Mouse (Mus musculus): ENCODE data around the gene Olfr902. TPM values are rescaled to one million over a fixed set of nuclear protein-coding genes. Genes with fewer than 3 reads are reported as not detected.
"Not testable (repeated sequence)": the region's sequence is repeated elsewhere in the genome, so short reads cannot be mapped to it uniquely, and the experiment has no call there.

Gene Olfr902
- polyA plus RNA-seq (2012; ENCODE audit: insufficient read depth, insufficient read length, missing spikeins) = not detected in 2 replicates

DNA sequence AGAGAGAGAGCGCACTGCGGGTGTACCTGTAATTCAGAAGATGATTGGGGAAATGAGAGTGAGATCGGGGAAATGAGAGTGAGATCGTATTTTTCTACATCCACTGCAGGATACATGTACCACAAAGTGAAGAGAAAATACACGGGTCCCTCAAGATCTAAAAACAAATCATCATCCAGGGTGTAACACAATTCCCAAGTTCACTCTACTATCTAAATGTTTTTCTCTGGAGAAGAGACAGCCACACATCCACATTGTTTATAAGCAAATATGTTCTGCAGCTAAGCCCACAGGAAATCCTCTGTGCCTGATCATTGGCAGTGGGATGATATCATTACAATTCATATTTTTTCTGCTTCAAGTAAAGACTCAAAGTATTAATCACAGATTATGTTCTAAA, at the start of gene Olfr902:
Gene Olfr902 (plus strand): TSS at position 301 of the 400 bp plus-strand sequence.
- Histone ChIP-seq H3K4me1 (ENCODE audit: control insufficient read depth, insufficient read depth, insufficient read length, low read length) (no peaks in the 10 kb centered on the region), H3K27ac (replicated peaks; ENCODE audit: low read depth, low read length) (no peak within 1 kb of the TSS), H3K4me3 (ENCODE audit: insufficient read depth, low read depth, low read length) (no peak within 1 kb of the TSS)

DNA sequence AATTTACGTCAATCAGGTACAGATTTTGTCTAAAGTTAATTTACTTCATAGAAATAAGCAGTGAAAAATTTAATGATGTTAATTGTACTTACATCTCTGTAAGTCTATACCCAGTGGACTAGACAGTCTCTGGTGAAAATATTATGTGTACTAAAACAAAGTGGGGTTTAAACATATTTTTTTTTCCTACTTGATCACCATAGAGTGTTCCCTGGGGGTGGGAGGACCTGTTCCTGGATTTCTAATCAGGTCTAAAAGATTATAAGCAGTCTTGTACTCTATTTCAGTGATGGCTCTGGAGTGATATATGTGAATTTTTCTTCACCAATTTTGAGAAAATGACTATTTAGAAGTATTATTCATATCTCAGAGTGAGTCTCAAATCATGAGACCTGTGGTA, 46.1 kb upstream of the Olfr902 start, which contains the start of gene Olfr147:
Gene Olfr147 (plus strand): TSS at position 301 of the 400 bp plus-strand sequence.
- H3K27ac ChIP-seq (replicated peaks; ENCODE audit: low read depth, low read length) = no peak within 1 kb of the TSS
- H3K4me1 ChIP-seq (ENCODE audit: control insufficient read depth, insufficient read depth, insufficient read length, low read length) = no peaks in the 10 kb centered on the region
- no peak within 1 kb of the TSS for H3K4me3 ChIP-seq (ENCODE audit: insufficient read depth, low read depth, low read length)

DNA sequence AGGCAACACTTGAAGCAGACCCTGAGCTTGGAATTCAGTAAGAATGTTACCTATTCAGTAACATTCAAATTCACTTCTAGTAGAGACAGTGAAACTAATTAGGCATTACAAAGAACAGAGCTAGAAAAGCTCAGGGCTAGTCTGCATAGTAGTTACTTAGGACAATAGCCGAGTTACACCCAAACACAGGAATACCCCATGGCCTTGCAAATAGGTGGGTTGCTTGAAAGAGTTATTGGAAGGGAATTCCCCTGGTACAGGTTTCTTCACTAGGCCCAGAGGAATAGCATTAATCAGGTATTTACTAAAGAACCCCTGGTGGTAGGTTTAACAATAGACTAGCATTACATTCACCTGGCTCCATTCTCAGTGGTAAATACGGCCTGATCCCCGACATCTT, 40.0 kb upstream of the Olfr902 start:
- not testable (repeated sequence) for H3K4me1 ChIP-seq (ENCODE audit: control insufficient read depth, insufficient read depth, insufficient read length, low read length); H3K27ac ChIP-seq (replicated peaks; ENCODE audit: low read depth, low read length); H3K4me3 ChIP-seq (ENCODE audit: insufficient read depth, low read depth, low read length)

DNA sequence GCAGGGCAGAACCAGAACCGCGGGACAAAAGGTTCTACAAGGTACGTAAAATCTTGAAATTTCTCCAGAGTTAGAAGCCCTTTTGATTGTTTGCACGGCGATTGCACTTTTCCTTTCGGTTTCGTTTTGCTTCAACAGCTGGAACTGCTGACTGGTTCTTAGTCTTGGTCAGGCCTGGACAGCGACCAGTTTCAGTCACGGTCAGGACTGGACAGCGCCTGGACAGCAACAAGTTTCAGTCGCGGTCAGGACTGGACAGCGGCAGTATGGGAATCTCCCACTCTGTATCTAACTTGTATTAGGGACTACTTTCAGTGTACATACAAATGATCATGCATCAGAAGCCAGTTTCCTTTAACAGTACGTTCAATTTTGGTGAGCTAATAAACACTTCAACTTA, 34.0 kb upstream of the Olfr902 start:
- not testable (repeated sequence) for H3K27ac ChIP-seq (replicated peaks; ENCODE audit: low read depth, low read length); H3K4me1 ChIP-seq (ENCODE audit: control insufficient read depth, insufficient read depth, insufficient read length, low read length); H3K4me3 ChIP-seq (ENCODE audit: insufficient read depth, low read depth, low read length)

DNA sequence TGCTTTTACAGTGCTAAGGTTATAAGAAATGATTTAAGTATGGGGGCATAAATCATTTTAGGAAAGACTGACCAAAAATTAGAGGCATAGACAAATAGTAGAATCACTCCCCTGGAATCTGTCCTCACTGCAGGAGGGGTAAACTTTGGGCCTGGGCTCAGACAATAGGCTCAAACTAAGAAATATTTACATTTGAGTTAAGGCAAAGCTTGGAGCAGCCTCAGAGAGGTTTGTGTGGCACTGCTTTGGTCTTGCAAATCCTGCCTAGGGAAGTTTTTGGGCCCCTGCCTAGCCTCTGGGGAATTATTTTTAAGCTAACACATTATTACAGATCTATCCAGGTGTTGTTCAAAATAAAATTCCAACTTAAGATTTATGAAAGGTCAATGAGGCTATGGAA, 23.7 kb upstream of the Olfr902 start:
- Histone ChIP-seq H3K4me3 (ENCODE audit: insufficient read depth, low read depth, low read length) (no peak overlapping the region), H3K4me1 (ENCODE audit: control insufficient read depth, insufficient read depth, insufficient read length, low read length) (no peaks in the 10 kb centered on the region), H3K27ac (replicated peaks; ENCODE audit: low read depth, low read length) (no peak overlapping the region)

DNA sequence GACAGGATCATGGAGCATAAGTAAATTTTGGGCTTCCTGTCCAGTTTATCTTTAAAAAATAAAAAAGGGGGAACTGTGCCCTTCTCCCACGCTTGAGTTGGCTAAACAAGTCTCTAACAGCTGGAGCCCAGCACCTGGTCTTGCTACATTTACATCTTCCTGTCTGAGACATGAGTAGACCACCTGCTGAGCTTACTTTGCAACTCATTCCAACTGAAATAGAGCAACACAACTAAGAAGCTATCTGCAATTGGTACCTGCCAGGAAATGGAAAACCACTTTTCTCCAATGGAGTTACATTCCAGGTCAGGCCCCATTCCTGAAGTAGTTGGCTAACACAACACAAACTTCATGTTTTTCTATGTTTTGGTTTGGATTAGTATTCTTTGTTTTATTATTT, 20.4 kb upstream of the Olfr902 start:
- Histone ChIP-seq H3K4me3 (ENCODE audit: insufficient read depth, low read depth, low read length) (no peak overlapping the region), H3K27ac (replicated peaks; ENCODE audit: low read depth, low read length) (no peak overlapping the region)

DNA sequence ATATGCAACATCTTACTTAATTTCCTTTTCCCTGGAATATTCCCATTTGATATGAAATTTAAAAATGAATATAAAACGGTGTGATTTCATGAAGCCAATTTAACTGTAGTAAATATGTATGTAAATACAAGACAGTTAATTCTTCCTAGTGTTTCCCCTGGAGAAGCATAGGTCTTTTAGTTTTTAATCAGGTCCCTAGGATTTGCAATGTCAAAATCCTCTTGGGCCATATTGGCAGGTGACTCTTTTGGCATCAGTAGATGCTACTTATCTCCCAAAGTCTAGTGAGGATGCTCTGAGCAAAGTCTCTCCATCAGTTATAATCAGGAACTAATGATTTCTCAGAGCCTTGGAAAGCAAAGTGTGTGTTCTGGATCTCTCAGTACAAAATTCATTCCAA, 18.3 kb upstream of the Olfr902 start, which contains the start of gene Olfr901:
Gene Olfr901 (plus strand): TSS at position 301 of the 400 bp plus-strand sequence.
- no peak within 1 kb of the TSS for H3K27ac ChIP-seq (replicated peaks; ENCODE audit: low read depth, low read length)
- no peak within 1 kb of the TSS for H3K4me3 ChIP-seq (ENCODE audit: insufficient read depth, low read depth, low read length)
- no peaks in the 10 kb centered on the region for H3K4me1 ChIP-seq (ENCODE audit: control insufficient read depth, insufficient read depth, insufficient read length, low read length)

More for the DNA sequence above, 20.4 kb upstream of the Olfr902 start:
- H3K4me1 ChIP-seq (ENCODE audit: control insufficient read depth, insufficient read depth, insufficient read length, low read length) = no peaks in the 10 kb centered on the region

DNA sequence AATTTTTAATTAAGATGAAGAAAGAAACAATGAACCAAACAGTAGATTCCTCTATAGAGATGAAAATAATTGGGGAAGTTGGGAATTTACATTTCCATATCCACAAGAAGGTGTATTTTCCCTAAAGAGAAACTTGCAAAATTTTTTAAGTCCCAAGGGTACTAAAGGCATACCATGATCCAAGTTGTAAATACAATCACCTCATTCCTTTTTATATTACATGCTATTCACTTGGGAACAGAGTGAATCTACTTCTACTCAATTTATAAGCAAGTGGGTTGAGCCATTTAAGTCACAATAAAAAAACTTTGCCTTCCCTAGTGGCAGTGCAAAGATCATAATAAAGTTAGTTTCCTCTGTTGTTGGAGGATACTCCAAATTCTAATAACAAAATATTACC, 15.4 kb downstream of the Olfr902 start, which contains the start of gene Olfr904:
Gene Olfr904 (plus strand): TSS at position 301 of the 400 bp plus-strand sequence.
- Histone ChIP-seq H3K4me1 (ENCODE audit: control insufficient read depth, insufficient read depth, insufficient read length, low read length) (no peaks in the 10 kb centered on the region), H3K27ac (replicated peaks; ENCODE audit: low read depth, low read length) (no peak within 1 kb of the TSS)

DNA sequence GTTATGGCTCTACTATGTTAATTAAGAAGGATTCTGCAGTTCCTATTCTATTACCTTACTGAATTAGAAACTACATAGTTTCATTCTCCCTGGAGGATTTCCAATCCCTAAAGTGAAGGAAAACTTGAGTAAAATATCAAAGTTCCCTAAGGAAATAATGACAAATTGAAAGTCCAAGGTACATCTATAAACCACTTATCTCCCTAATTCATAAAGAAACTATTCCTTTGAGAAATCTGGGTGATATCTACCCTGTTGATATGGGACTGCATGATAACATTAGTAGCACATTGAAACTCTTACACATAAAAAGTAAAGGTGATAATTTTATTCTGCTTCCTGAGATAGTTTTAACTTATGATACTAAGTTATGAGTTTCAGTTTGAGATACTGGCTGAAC, 23.4 kb downstream of the Olfr902 start, which contains the start of gene Olfr905:
Gene Olfr905 (plus strand): TSS at position 301 of the 400 bp plus-strand sequence.
- H3K4me1 ChIP-seq (ENCODE audit: control insufficient read depth, insufficient read depth, insufficient read length, low read length) = no peaks in the 10 kb centered on the region
- no peak within 1 kb of the TSS for H3K27ac ChIP-seq (replicated peaks; ENCODE audit: low read depth, low read length)
- no peak within 1 kb of the TSS for H3K4me3 ChIP-seq (ENCODE audit: insufficient read depth, low read depth, low read length)

More for the DNA sequence above, 15.4 kb downstream of the Olfr902 start, which contains the start of gene Olfr904:
- H3K4me3 ChIP-seq (ENCODE audit: insufficient read depth, low read depth, low read length) = no peak within 1 kb of the TSS

DNA sequence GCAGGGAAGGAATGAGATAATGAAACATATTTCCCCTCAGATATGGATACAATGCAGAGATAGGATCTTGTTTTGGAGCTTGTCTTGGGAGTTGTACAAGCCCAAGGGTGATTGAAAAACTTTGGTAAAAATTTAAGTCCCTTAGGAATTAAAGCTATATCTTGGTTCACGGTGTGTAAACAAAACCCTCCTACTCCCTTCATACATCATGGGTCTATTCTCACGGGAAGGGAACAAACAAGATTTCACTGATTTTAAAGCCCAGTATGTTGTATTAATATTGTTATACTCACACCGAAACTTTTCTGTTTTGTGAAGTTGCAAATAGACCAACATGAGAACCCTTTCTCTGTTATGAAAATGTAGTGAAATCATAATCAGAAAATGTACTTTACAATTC, 39.3 kb downstream of the Olfr902 start, which contains the start of gene Olfr906:
Gene Olfr906 (plus strand): TSS at position 301 of the 400 bp plus-strand sequence.
- no peak within 1 kb of the TSS for H3K4me3 ChIP-seq (ENCODE audit: insufficient read depth, low read depth, low read length)
- no peaks in the 10 kb centered on the region for H3K4me1 ChIP-seq (ENCODE audit: control insufficient read depth, insufficient read depth, insufficient read length, low read length)
- H3K27ac ChIP-seq (replicated peaks; ENCODE audit: low read depth, low read length) = no peak within 1 kb of the TSS

DNA sequence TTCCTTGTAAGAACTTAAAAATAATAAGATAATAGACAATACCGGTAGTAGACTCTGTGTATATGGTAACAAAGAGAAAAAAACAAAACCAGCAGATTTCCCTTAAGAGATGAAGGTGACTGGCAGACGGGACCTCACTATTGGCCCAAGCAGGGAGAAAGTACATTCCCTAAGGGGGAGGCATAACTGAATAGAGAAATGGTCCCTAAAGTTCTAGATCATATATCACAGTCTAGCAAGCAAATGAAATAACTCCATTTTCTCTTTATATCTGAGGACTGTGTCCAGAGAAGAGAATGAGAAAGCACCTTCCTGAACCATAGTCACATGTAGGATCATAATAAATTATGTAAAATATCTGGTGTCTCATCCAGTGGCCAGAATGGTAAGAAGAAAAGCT, 48.0 kb downstream of the Olfr902 start, which contains the start of gene Olfr907:
Gene Olfr907 (plus strand): TSS at position 301 of the 400 bp plus-strand sequence.
- Histone ChIP-seq H3K27ac (replicated peaks; ENCODE audit: low read depth, low read length) (no peak within 1 kb of the TSS), H3K4me1 (ENCODE audit: control insufficient read depth, insufficient read depth, insufficient read length, low read length) (no peaks in the 10 kb centered on the region), H3K4me3 (ENCODE audit: insufficient read depth, low read depth, low read length) (no peak within 1 kb of the TSS)

Other genes starting within 250 kb of the Olfr902 start
- gene Olfr893, start 239.3 kb upstream of the Olfr902 start, polyA plus RNA-seq (2012; ENCODE audit: insufficient read depth, insufficient read length, missing spikeins) = not detected in 2 replicates
- not detected in 2 replicates for gene Olfr894, start 229.6 kb upstream of the Olfr902 start, polyA plus RNA-seq (2012; ENCODE audit: insufficient read depth, insufficient read length, missing spikeins)
- gene Olfr143, start 194.9 kb upstream of the Olfr902 start, polyA plus RNA-seq (2012; ENCODE audit: insufficient read depth, insufficient read length, missing spikeins) = not detected in 2 replicates
- gene Olfr895, start 179.8 kb upstream of the Olfr902 start, polyA plus RNA-seq (2012; ENCODE audit: insufficient read depth, insufficient read length, missing spikeins) = not detected in 2 replicates
- not detected in 2 replicates for gene Olfr896-ps1, start 156.5 kb upstream of the Olfr902 start, polyA plus RNA-seq (2012; ENCODE audit: insufficient read depth, insufficient read length, missing spikeins)
- not detected in 2 replicates for gene Olfr25, start 118.6 kb upstream of the Olfr902 start, polyA plus RNA-seq (2012; ENCODE audit: insufficient read depth, insufficient read length, missing spikeins)
- not detected in 2 replicates for gene Olfr898, start 99.2 kb upstream of the Olfr902 start, polyA plus RNA-seq (2012; ENCODE audit: insufficient read depth, insufficient read length, missing spikeins)
- gene Olfr250, start 80.8 kb upstream of the Olfr902 start, polyA plus RNA-seq (2012; ENCODE audit: insufficient read depth, insufficient read length, missing spikeins) = not detected in 2 replicates
- not detected in 2 replicates for gene Olfr251, start 70.6 kb upstream of the Olfr902 start, polyA plus RNA-seq (2012; ENCODE audit: insufficient read depth, insufficient read length, missing spikeins)
- gene Olfr147, start 46.0 kb upstream of the Olfr902 start, polyA plus RNA-seq (2012; ENCODE audit: insufficient read depth, insufficient read length, missing spikeins) = not detected in 2 replicates
- not detected in 2 replicates for gene Olfr901, start 18.2 kb upstream of the Olfr902 start, polyA plus RNA-seq (2012; ENCODE audit: insufficient read depth, insufficient read length, missing spikeins)
- gene Olfr904, start 15.5 kb downstream of the Olfr902 start, polyA plus RNA-seq (2012; ENCODE audit: insufficient read depth, insufficient read length, missing spikeins) = not detected in 2 replicates
- gene Olfr905, start 23.5 kb downstream of the Olfr902 start, polyA plus RNA-seq (2012; ENCODE audit: insufficient read depth, insufficient read length, missing spikeins) = not detected in 2 replicates
- not detected in 2 replicates for gene Olfr906, start 39.4 kb downstream of the Olfr902 start, polyA plus RNA-seq (2012; ENCODE audit: insufficient read depth, insufficient read length, missing spikeins)
- gene Olfr907, start 48.1 kb downstream of the Olfr902 start, polyA plus RNA-seq (2012; ENCODE audit: insufficient read depth, insufficient read length, missing spikeins) = not detected in 2 replicates
- not detected in 2 replicates for gene Olfr911-ps1, start 73.9 kb downstream of the Olfr902 start, polyA plus RNA-seq (2012; ENCODE audit: insufficient read depth, insufficient read length, missing spikeins)
- gene Olfr910, start 90.2 kb downstream of the Olfr902 start, polyA plus RNA-seq (2012; ENCODE audit: insufficient read depth, insufficient read length, missing spikeins) = not detected in 2 replicates
- gene Olfr912, start 132.5 kb downstream of the Olfr902 start, polyA plus RNA-seq (2012; ENCODE audit: insufficient read depth, insufficient read length, missing spikeins) = not detected in 2 replicates
- gene Olfr913, start 145.1 kb downstream of the Olfr902 start, polyA plus RNA-seq (2012; ENCODE audit: insufficient read depth, insufficient read length, missing spikeins) = not detected in 2 replicates
- gene Olfr914, start 157.4 kb downstream of the Olfr902 start, polyA plus RNA-seq (2012; ENCODE audit: insufficient read depth, insufficient read length, missing spikeins) = not detected in 2 replicates
- not detected in 2 replicates for gene Olfr916, start 212.2 kb downstream of the Olfr902 start, polyA plus RNA-seq (2012; ENCODE audit: insufficient read depth, insufficient read length, missing spikeins)
- gene Olfr917, start 218.2 kb downstream of the Olfr902 start, polyA plus RNA-seq (2012; ENCODE audit: insufficient read depth, insufficient read length, missing spikeins) = not detected in 2 replicates
- gene Olfr918, start 226.9 kb downstream of the Olfr902 start, polyA plus RNA-seq (2012; ENCODE audit: insufficient read depth, insufficient read length, missing spikeins) = not detected in 2 replicates